Mouse (Mus musculus): ENCODE results near the gene Hoxa9.

Gene Hoxa9

GRCm38 (mm10) chr6:52183311-52184080 lies 47.4 kb downstream of the Hoxa9 start:
- no peak for DNase-seq (ENCODE audit: extremely low read depth, low read depth, low spot score)

GRCm38 (mm10) chr6:52182793-52183192 lies 48.1 kb downstream of the Hoxa9 start:
- no peak for DNase-seq (ENCODE audit: extremely low read depth, low read depth, low spot score)

GRCm38 (mm10) chr6:52182030-52182429 lies 48.9 kb downstream of the Hoxa9 start:
- DNase-seq (ENCODE audit: extremely low read depth, low read depth, low spot score) = no peak

- no peak for DNase-seq (ENCODE audit: extremely low read depth, low read depth, low spot score)
These were observed 50.2 kb downstream of the Hoxa9 start for GRCm38 (mm10) chr6:52180726-52181125.

GRCm38 (mm10) chr6:52180213-52180710 lies 50.6 kb downstream of the Hoxa9 start:
- no peak for DNase-seq (ENCODE audit: extremely low read depth, low read depth, low spot score)

- no peak for DNase-seq (ENCODE audit: extremely low read depth, low read depth, low spot score)
These were observed 51.2 kb downstream of the Hoxa9 start for GRCm38 (mm10) chr6:52179690-52180089.

- no peak for DNase-seq (ENCODE audit: extremely low read depth, low read depth, low spot score)
These were observed 51.8 kb downstream of the Hoxa9 start for GRCm38 (mm10) chr6:52178918-52179665.

- DNase-seq (ENCODE audit: extremely low read depth, low read depth, low spot score) = no peak
These were observed 53.1 kb downstream of the Hoxa9 start for GRCm38 (mm10) chr6:52177806-52178205.

GRCm38 (mm10) chr6:52177061-52177735 lies 53.7 kb downstream of the Hoxa9 start, which contains the start of gene 5730596B20Rik:
TSS of gene 5730596B20Rik (plus strand) at chr6:52177498.
- DNase-seq (ENCODE audit: extremely low read depth, low read depth, low spot score) = no peak

- no peak for DNase-seq (ENCODE audit: extremely low read depth, low read depth, low spot score)
These were observed 54.5 kb downstream of the Hoxa9 start for GRCm38 (mm10) chr6:52176391-52176790.

- no peak for DNase-seq (ENCODE audit: extremely low read depth, low read depth, low spot score)
These were observed 55.0 kb downstream of the Hoxa9 start for GRCm38 (mm10) chr6:52175864-52176263.

GRCm38 (mm10) chr6:52174968-52175751 lies 55.7 kb downstream of the Hoxa9 start:
- no peak for DNase-seq (ENCODE audit: extremely low read depth, low read depth, low spot score)

GRCm38 (mm10) chr6:52173648-52174047 lies 57.2 kb downstream of the Hoxa9 start:
- DNase-seq (ENCODE audit: extremely low read depth, low read depth, low spot score) = no peak

All from fat pad, adult 2 months (tissue).